Mouse (Mus musculus) CD4-positive, CD25-positive, alpha-beta regulatory T cell, adult 2 months (primary cell): ENCODE data around the gene Gm9639.
"Not testable (repeated sequence)": the region's sequence is repeated elsewhere in the genome, so short reads cannot be mapped to it uniquely, and the experiment has no call there.

Experiments
- DNase-seq: peaks from one replicate; pipeline ENCODE4 v3.0.0-alpha.2; 2012; ENCODE audit warnings: low read depth, low spot score

Gm9639 gene

DNA sequence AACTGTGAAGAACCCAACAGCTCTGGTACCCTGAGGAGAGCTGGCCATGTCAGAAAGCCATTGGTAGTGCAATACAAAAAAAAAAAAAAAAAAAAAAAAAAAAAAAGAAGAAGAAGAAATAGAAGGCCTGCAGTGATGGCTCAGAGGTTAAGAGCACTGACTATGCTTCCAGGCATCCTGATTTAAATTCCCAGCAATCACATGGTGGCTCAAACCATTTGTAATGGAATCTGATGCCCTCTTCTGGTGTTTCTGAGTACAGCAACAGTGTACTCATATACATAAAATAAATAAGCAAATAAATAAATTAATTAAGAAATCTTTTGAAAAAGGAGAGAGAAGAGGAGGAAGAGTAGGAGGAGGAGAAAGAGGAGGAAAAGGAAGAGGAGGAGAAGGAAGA lies 41.4 kb downstream of the Gm9639 start:
- peak; percentile 6 for DNase-seq

DNA sequence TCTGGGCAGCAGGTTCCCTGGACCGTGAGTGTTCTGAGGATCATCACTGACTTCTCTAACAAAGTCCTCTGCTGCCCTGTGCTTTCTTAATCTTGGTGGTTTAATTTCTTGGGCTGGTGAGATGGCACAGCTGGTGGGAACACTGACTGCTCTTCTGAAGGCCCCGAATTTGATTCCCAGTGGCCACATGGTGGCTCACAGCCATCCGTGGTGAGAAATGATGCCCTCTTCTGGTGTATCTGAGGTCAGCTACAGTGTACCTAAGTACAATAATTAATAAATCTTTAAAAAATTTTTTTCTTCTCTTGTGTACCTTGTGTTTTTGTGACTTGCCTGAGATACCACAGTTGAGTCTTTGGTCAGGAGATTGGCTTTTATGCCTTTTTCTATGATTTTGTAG lies 42.6 kb downstream of the Gm9639 start:
- peak; percentile 7 for DNase-seq

DNA sequence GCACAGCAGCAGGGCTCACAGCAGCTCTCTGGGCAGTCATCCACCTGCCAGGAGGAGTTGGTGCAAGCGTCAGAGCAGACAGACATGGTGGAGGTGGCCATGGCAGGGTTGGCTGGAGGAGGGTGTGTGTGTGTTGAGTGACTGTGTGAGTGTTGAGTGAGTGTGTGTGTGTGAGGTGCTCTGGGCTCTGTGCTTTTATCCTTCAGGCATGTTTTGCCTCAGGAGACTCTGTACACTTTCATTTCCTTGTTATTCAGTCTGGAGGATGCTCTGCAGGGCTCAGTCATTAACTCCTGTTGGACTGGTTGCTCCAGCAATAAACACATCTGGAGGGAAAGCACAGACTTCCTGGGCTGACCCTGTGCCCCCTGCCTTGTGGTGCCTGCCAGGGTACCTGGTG lies 43.6 kb downstream of the Gm9639 start, which contains the start of gene Gm9736:
Gene Gm9736, minus strand, starts transcription at position 101 of the 400 bp plus-strand sequence.
- not testable (repeated sequence) for DNase-seq

DNA sequence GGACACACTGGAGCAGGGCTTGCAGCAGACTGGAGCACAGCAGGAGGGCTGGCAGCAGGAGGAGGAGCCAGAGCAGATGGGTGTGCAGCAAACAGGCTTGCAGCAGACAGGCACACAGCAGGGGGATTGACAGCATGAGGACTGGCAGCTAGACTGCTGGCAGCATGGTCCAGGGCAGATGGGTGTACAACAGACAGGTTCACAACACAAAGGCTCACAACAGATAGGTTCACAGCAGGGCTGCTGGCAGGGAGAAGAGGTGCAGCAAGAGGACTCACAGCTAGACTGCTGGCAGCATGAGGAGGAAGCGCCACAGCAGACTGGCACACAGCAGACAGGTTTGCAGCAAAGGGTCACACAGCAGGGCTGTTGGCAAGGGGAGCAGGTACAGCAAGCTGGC lies 44.2 kb downstream of the Gm9639 start:
- DNase-seq: not testable (repeated sequence)
